Mouse (Mus musculus): Measurements from ENCODE around the gene Agpat3.

DNA sequence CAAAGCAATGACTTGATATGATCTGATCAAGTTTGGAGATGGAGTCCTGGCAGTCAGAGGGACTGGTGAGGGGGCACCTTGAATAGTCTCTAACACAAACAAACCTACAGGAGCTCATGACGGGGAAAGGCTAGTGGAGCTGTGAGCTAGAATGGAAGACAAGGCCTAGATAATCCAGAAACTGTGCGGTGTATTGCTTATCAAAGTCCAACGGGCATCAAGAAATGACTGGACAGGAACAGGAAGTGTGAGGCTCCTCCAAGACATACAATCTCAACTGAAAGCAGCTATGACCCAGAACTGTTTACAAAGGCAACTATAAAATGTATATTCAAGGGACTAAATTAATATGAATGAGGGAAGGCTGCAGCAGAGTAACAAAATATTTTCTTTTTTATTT is 105.1 kb downstream of the Agpat3 start:
- no peak for TF ChIP-seq POLR2A (IDR thresholded peaks at IDR 0.05; ENCODE audit: extremely low read depth, insufficient read depth, low read length)
- TF ChIP-seq CTCF (IDR thresholded peaks at IDR 0.05; ENCODE audit: low read depth, low read length) = no peak
